Mouse (Mus musculus) lung, adult 2 months (tissue): ENCODE data around the gene Hoxb4.

Source experiments
- CTCF ChIP-seq: fragments of 200-500 bp; IDR thresholded peaks from 2 replicates; pipeline ENCODE4 v1.5.1; 2011; ENCODE audit warnings: mild to moderate bottlenecking, low read length, control low read depth; ENCODE audit not compliant: insufficient read depth
- POLR2A ChIP-seq: fragments of 200-500 bp; IDR thresholded peaks from 2 replicates; pipeline ENCODE4 v1.6.1; 2011; ENCODE audit warnings: low read depth, mild to moderate bottlenecking, control low read depth, low read length, borderline replicate concordance; ENCODE audit errors: extremely low read depth

DNA sequence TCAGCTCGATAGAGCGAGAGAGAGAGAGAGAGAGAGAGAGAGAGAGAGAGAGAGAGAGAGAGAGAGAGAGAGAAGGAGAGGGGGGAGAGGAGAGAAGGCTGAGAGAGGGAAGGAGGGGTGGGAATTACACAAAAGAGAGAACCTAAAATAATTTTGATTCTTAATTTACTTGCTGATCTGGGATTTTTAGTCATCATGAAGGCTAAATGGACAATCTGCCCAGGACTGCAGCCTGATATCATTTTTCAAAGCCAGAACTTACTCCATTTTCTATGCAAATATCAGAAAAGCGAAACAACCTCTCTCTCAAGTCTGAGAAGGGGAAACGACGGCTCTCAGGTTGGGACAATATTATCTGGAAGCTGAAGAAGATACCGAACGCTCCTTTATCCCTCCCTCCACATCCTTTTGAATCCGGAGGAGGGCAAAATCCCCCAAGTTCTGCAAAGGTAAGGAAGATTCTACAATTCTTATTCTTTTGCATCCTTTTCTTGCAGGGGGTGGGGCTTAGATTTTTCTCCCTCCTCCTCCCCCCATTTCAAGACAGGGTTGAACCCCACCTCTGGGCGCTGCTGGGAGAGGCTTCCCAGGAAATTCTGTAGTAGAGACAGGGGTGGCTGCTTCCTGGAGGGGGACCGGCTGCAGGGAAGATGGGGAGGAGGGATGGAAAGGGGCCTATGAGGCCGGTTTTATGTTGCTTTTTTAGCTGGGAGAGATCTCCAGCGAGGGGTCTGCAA lies 25.3 kb upstream of the Hoxb4 start:
- TF ChIP-seq CTCF (no peak), POLR2A (no peak)
